Mouse (Mus musculus) urinary bladder, postnatal 14 days (tissue): Measurements from ENCODE around the gene Wdr66.

Experiments
- DNase-seq: peaks from one replicate; pipeline ENCODE4 v3.0.0; 2021; ENCODE audit warnings: low spot score

Gene Wdr66

GRCm38 (mm10) chr5:123359431-123359830 lies 107.5 kb downstream of the Wdr66 start:
- no peak for DNase-seq

DNA sequence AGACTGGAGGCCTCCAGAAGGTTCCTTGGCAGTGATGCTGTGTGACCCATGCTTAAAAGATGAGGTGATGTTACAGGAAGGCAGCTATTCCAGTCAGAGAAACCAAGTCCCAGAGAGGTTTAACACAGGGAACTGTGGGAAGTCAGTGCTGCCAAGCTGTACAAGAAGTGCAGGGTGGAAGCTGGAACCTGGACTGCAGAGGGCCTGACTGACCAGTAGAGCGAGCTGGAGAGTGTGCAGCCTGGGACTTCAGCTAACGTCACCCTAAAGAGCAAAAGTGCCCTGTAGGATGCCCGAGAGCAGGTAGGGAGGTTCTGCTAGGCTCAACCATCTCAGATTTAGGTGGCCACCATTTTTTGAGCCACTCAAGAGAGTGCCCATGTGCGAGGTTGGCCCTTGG lies 111.0 kb downstream of the Wdr66 start:
- no peak for DNase-seq

DNA sequence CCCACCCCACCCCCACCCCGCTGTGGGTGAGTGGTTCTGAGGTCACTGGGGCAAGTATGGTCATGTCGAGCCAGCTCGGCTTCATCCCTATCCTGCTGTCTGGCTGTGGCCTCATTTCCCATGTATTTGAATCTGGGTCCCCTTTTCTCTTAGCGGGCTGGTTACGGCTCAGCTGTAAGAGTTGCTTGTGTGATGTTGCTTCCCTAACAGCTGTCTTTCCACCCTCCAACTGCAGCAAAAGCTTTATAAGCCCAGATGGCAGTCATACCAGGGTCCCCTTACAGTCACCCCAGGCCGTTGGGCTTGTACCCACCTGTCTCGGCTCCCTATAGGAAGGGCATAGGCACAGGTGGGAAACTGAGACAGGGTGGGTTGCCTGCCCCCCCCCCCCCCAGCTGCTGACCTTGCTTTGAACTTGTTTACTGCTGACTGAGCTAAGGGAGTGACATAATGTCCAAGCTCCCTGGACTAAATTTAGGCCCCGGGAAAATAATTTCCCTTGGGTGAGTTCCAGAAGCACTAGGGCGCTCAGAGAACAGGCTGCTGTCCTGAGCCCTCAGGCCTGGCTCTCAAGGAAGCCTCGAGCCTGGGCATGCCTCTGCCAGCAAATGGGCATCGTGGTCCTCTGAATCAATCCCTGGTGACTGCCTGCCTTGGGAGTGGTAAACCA lies 112.5 kb downstream of the Wdr66 start:
- peak; percentile 68 for DNase-seq

DNA sequence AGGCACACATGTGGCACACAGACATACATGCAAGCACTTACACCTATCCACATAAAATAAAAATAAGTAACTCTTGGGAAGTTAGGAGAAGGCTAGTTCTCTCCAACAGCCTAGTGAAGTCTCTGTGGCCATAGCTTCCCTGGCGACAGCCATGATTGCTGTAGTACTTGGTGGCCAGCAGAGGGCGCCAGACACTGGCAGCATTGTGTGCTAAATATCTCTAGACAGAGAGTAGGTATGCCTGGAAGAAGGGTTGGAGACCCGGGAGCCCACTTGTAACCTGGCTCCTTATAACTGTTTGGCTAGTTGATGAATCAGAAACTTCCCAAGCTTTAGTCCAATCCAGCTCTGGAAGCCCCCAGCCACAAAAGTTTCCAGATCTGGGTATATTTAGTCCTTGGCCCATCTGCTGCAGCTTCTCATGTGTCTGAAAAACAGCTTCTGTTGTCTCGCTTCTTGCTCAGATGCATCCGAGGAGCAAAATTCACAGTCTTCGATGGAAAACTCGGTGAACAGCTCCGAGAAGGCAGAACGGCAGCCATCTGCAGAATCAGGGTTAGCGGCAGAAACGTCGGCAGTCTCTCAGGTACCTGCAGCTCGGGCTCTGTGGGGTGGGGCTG lies 117.1 kb downstream of the Wdr66 start:
- no peak for DNase-seq

DNA sequence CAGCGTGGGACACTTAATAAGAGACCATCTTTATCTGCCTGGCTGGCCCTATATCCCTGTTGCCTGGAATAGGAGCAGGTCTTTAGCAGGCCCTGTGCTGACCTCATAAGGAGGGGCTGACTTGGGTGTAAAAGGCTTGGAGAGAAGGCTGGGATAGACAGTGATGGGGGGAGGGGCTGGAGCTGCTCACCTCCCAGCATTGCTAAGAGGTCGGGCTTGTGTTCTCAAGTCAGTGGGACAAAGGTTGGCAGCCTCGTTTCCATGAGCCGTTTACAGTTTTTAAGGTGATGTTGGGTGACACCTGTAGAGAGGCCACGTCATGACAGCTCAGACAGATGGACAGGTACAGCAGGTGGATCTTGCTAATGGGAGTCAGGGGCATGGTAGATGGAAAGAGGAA lies 118.1 kb downstream of the Wdr66 start:
- DNase-seq, result no peak

DNA sequence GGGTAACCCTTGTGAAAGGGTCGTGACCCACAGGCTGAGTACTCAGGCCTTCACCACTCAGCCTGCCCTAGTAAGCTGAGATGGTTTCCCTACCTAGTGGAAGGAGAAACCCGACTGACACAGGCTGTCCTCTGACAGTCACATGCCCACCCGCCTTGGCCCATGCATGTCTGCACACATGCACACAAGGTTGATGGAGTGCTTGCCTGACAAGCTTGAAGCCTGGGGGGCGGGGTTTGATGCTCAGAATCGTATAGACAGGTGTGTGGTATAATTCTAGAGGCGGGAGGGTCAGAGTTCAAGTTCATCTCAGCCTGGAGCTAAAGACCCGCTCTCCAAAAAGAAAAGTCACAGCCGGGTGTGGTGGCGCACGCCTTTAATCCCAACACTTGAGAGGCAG lies 123.4 kb downstream of the Wdr66 start:
- no peak for DNase-seq

GRCm38 (mm10) chr5:123375793-123376452 lies 124.0 kb downstream of the Wdr66 start:
- no peak for DNase-seq

DNA sequence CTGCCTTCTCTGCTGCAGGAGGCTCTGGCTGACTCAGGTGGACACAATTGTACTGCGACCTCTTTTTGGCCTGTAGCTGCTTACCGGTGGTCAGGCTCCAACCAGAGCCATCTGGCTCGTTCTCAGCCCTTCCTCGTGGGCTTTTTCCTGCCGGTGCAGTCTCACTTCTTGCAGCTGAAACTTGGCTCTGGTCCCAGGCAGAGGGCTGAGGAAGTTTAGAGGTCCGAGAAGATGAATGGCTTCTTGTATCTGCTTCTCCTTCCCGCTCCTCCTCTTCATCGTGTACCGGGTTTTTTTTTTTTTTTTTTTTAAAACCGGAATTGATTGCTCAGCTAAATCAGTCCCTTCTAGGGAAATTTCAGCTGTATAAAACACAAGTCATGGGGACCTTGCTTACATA lies 124.7 kb downstream of the Wdr66 start:
- peak; percentile 66 for DNase-seq
